8 mouse cellular contexts compared by ENCODE assay signal in the genomic region with DNA sequence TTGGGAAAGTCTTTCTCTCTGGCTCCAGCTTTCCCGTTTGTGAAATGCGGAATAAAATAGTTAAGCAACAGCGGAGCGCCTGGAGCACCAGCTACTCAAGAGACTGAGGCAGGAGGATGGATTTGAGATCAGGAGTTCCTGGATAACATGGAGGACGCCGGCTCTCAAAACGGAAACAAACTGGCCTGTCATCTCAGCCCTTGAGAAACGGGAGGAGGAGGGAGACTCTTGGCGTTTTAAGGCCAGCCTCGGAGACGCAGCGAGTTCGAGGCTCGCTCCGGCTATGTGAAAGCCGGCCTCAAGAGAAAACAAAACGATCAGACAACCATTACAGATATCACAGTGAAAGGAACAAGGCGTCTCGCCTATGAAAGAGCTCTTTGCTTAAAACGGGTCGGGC. TPM values are rescaled to one million over a fixed set of nuclear protein-coding genes. Genes with fewer than 3 reads are reported as not detected.
DNase-seq lines count a peak whose midpoint lies in the region; ATAC-seq and TF ChIP-seq lines count a peak whose summit lies in the region.

No protein-coding gene starts in this region.

- peak; percentile 58 for DNase-seq in adrenal gland, postnatal 14 days
- no peak for DNase-seq in adrenal gland, adult (ENCODE audit: inconsistent age in 2 of 2, low spot score in 1 of 2)
- DNase-seq in thymus, adult 2 months = no peak
- DNase-seq in thymus, adult 18-20 months = no peak
- no peak for DNase-seq in limb, embryonic 11.5 days (ENCODE audit: low spot score)
- DNase-seq in frontal cortex, postnatal 25 days (ENCODE audit: low spot score in 2 of 2) = no peak

- no peak for TF ChIP-seq CTCF in thymus, adult 2 months (IDR thresholded peaks at IDR 0.05; ENCODE audit: borderline replicate concordance, control insufficient read depth, extremely low read depth, insufficient read depth, low read length, poor library complexity)

- H3K4me3 ChIP-seq in thymus, adult 2 months (ENCODE audit: control insufficient read depth, insufficient read depth, low read length) = peak overlapping the region; percentile 98
- peak overlapping the region; percentile 94 for H3K4me3 ChIP-seq in limb, embryonic 11.5 days (ENCODE audit: low read depth, low read length)
- peak overlapping the region; percentile 85 for H3K4me3 ChIP-seq in neural tube, embryonic 15.5 days (replicated peaks)

- H3K27me3 ChIP-seq in thymus, adult 2 months (ENCODE audit: control insufficient read depth, insufficient read depth, low read length) = no peaks in the 10 kb centered on the region
- no peaks in the 10 kb centered on the region for H3K27me3 ChIP-seq in limb, embryonic 11.5 days (ENCODE audit: control insufficient read depth, insufficient read depth, low read length)
- H3K27me3 ChIP-seq in neural tube, embryonic 15.5 days (replicated peaks) = no peaks in the 10 kb centered on the region

- no peak for ATAC-seq in limb, embryonic 11.5 days (ENCODE audit: insufficient number of reproducible peaks, low FRiP score, low TSS enrichment, low read depth)
- ATAC-seq in neural tube, embryonic 15.5 days (ENCODE audit: low FRiP score) = no peak
- no peak for ATAC-seq in activated CD4-positive, CD25-positive, alpha-beta regulatory T cell, adult 4 months

- no peak for TF ChIP-seq POLR2A in thymus, adult 2 months (IDR thresholded peaks at IDR 0.05; ENCODE audit: control insufficient read depth, extremely low read depth, insufficient read depth, low read length, poor library complexity)

- H3K9me3 ChIP-seq in limb, embryonic 11.5 days (ENCODE audit: control insufficient read depth, low read length) = no peaks in the 10 kb centered on the region
- no peaks in the 10 kb centered on the region for H3K9me3 ChIP-seq in neural tube, embryonic 15.5 days (replicated peaks)

- H3K4me1 ChIP-seq in thymus, adult 2 months (replicated peaks; ENCODE audit: control insufficient read depth, insufficient read depth, low read length) = peaks cover 9% of the 10 kb centered on the region
- H3K4me1 ChIP-seq in limb, embryonic 11.5 days (ENCODE audit: control insufficient read depth, insufficient read depth, low read length) = peaks cover 5% of the 10 kb centered on the region
- H3K4me1 ChIP-seq in neural tube, embryonic 15.5 days = peaks cover 36% of the 10 kb centered on the region

- WGBS in thymus, adult 2 months = 2% methylated on average over 21 of the region's 21 CpGs
- WGBS in limb, embryonic 11.5 days = 4% methylated on average over 21 of the region's 21 CpGs
- 4% methylated on average over 21 of the region's 21 CpGs for WGBS in neural tube, embryonic 15.5 days

- H3K9ac ChIP-seq in limb, embryonic 11.5 days (ENCODE audit: low read length) = peak overlapping the region; percentile 97
- H3K9ac ChIP-seq in neural tube, embryonic 15.5 days (replicated peaks) = peak overlapping the region; percentile 95

- H3K4me2 ChIP-seq in limb, embryonic 11.5 days (ENCODE audit: low read depth, severe bottlenecking) = peak overlapping the region; percentile 79
- H3K4me2 ChIP-seq in neural tube, embryonic 15.5 days = peak overlapping the region; percentile 85

- H3K27ac ChIP-seq in thymus, adult 2 months (ENCODE audit: control insufficient read depth, insufficient read depth, low read length) = peak overlapping the region; percentile 83; the same call in 1 of the 2 replicates
- H3K27ac ChIP-seq in limb, embryonic 11.5 days (replicated peaks; ENCODE audit: low read depth, low read length) = peak overlapping the region; percentile 94
- peak overlapping the region; percentile 99 for H3K27ac ChIP-seq in neural tube, embryonic 15.5 days (replicated peaks)

- no peaks in the 10 kb centered on the region for H3K36me3 ChIP-seq in thymus, adult 2 months (ENCODE audit: control insufficient read depth, insufficient read depth, low read length)
- peaks cover 5% of the 10 kb centered on the region; the same call in 1 of the 2 replicates for H3K36me3 ChIP-seq in limb, embryonic 11.5 days (ENCODE audit: control insufficient read depth, insufficient read depth, low read length)
- peaks cover 15% of the 10 kb centered on the region for H3K36me3 ChIP-seq in neural tube, embryonic 15.5 days

RNA-seq across cellular contexts. Expression of gene Poldip3, which starts 0.8 kb away (rescaled TPM):
- total RNA-seq in adrenal gland, postnatal 14 days (2021) = 87.6 and 97.0 TPM in 2 replicates
- polyA plus RNA-seq in thymus, adult 2 months (2012; rRNA removed) = 108 and 123 TPM in 2 replicates
- 176 and 182 TPM in 2 replicates for polyA plus RNA-seq in limb, embryonic 11.5 days (2014; fragmentation: Nextera tagmentation; extraction: Ambion mirVana)
- polyA plus RNA-seq in neural tube, embryonic 15.5 days (2015; fragmentation: Nextera tagmentation; extraction: Ambion mirVana) = 127 and 134 TPM in 2 replicates
- polyA plus RNA-seq in activated CD4-positive, CD25-positive, alpha-beta regulatory T cell, adult 4 months (2017; shearing (Covaris generic)) = 100 to 1,000 TPM; 155 to 180 TPM

RNA-seq across cellular contexts. Expression of gene Cyb5r3, which starts 24.0 kb away (rescaled TPM):
- 206 and 217 TPM in 2 replicates for total RNA-seq in adrenal gland, postnatal 14 days (2021)
- 60.5 and 61.7 TPM in 2 replicates for polyA plus RNA-seq in thymus, adult 2 months (2012; rRNA removed)
- polyA plus RNA-seq in limb, embryonic 11.5 days (2014; fragmentation: Nextera tagmentation; extraction: Ambion mirVana) = 136 and 149 TPM in 2 replicates
- polyA plus RNA-seq in neural tube, embryonic 15.5 days (2015; fragmentation: Nextera tagmentation; extraction: Ambion mirVana) = 112 and 128 TPM in 2 replicates
- 10 to 100 TPM; 55.9 to 73.9 TPM for polyA plus RNA-seq in activated CD4-positive, CD25-positive, alpha-beta regulatory T cell, adult 4 months (2017; shearing (Covaris generic))

RNA-seq across cellular contexts. Expression of gene Rrp7a, which starts 25.8 kb away (rescaled TPM):
- 95.0 and 99.4 TPM in 2 replicates for total RNA-seq in adrenal gland, postnatal 14 days (2021)
- polyA plus RNA-seq in thymus, adult 2 months (2012; rRNA removed) = 168 and 179 TPM in 2 replicates
- 53.5 and 57.3 TPM in 2 replicates for polyA plus RNA-seq in limb, embryonic 11.5 days (2014; fragmentation: Nextera tagmentation; extraction: Ambion mirVana)
- 77.4 and 81.1 TPM in 2 replicates for polyA plus RNA-seq in neural tube, embryonic 15.5 days (2015; fragmentation: Nextera tagmentation; extraction: Ambion mirVana)
- 10 to 100 TPM; 67.8 to 87.0 TPM for polyA plus RNA-seq in activated CD4-positive, CD25-positive, alpha-beta regulatory T cell, adult 4 months (2017; shearing (Covaris generic))

RNA-seq across cellular contexts. Expression of gene Serhl, which starts 59.1 kb away (rescaled TPM):
- total RNA-seq in adrenal gland, postnatal 14 days (2021) = 53.8 and 63.2 TPM in 2 replicates
- polyA plus RNA-seq in thymus, adult 2 months (2012; rRNA removed) = 64.9 and 82.9 TPM in 2 replicates
- 45.6 and 48.2 TPM in 2 replicates for polyA plus RNA-seq in limb, embryonic 11.5 days (2014; fragmentation: Nextera tagmentation; extraction: Ambion mirVana)
- 30.9 and 42.9 TPM in 2 replicates for polyA plus RNA-seq in neural tube, embryonic 15.5 days (2015; fragmentation: Nextera tagmentation; extraction: Ambion mirVana)
- polyA plus RNA-seq in activated CD4-positive, CD25-positive, alpha-beta regulatory T cell, adult 4 months (2017; shearing (Covaris generic)) = 10 to 100 TPM; 79.0 to 82.8 TPM
